Mouse (Mus musculus) MEL (cell line): Measurements from ENCODE around the gene Hist1h1e. TPM values are rescaled to one million over a fixed set of nuclear protein-coding genes. Genes with fewer than 3 reads are reported as not detected.

ENCODE experiments used
- DNase-seq: peaks from one replicate; pipeline ENCODE4 v3.0.0; 2011; ENCODE audit warnings: low read depth, low spot score
- H3K27ac ChIP-seq: 2 replicates; pipeline ENCODE4 v1.5.1; 2012; ENCODE audit warnings: low read depth, mild to moderate bottlenecking, control low read depth, low read length, moderate library complexity; ENCODE audit not compliant: control insufficient read depth
- H3K27me3 ChIP-seq, 2 experiments: fragments of 150-350 bp in 1 of 2; sonication (generic) in 1 of 2; 2 replicates each; pipeline ENCODE4 v1.6.1; 2012; ENCODE audit warnings: low read length in 2 of 2, mild to moderate bottlenecking in 2 of 2, improper control_type of control experiment in 1 of 2, moderate library complexity in 1 of 2; ENCODE audit not compliant: insufficient read depth in 2 of 2, control insufficient read depth in 1 of 2
- H3K36me3 ChIP-seq, 2 experiments: 2 replicates each; pipeline ENCODE4 v1.6.1; 2012 to 2014; ENCODE audit warnings: low read length in 2 of 2, improper control_type of control experiment in 1 of 2, inconsistent platforms in 1 of 2, mild to moderate bottlenecking in 1 of 2; ENCODE audit not compliant: insufficient read depth in 2 of 2, control insufficient read depth in 1 of 2
- H3K4me1 ChIP-seq, 2 experiments: fragments of 150-350 bp in 1 of 2; sonication (generic) in 1 of 2; 2 replicates each; pipeline ENCODE4 v1.6.1; 2012; ENCODE audit warnings: low read length in 2 of 2, improper control_type of control experiment in 1 of 2, mild to moderate bottlenecking in 1 of 2; ENCODE audit not compliant: insufficient read depth in 2 of 2, control insufficient read depth in 1 of 2
- H3K4me3 ChIP-seq, 2 experiments: fragments of 150-350 bp in 1 of 2; sonication (generic) in 1 of 2; 2 replicates each; pipeline ENCODE4 v1.5.1; 2012; ENCODE audit warnings: low read depth in 2 of 2, low read length in 2 of 2, mild to moderate bottlenecking in 2 of 2, moderate library complexity in 2 of 2, control low read depth in 1 of 2, improper control_type of control experiment in 1 of 2; ENCODE audit not compliant: control insufficient read depth in 1 of 2, insufficient read depth in 1 of 2
- H3K79me2 ChIP-seq: 2 replicates; pipeline ENCODE4 v1.6.1; 2012; ENCODE audit warnings: mild to moderate bottlenecking, low read length, moderate library complexity; ENCODE audit not compliant: control insufficient read depth, poor library complexity, insufficient read depth
- H3K9ac ChIP-seq: 2 replicates; pipeline ENCODE4 v1.6.1; 2012; ENCODE audit warnings: low read depth, mild to moderate bottlenecking, control low read depth, low read length, moderate library complexity; ENCODE audit not compliant: control insufficient read depth, poor library complexity, severe bottlenecking
- H3K9me3 ChIP-seq: fragments of 150-350 bp; sonication (generic); replicated peaks from 2 replicates; pipeline ENCODE4 v1.6.1; 2012; ENCODE audit warnings: mild to moderate bottlenecking, low read length, improper control_type of control experiment, moderate library complexity; ENCODE audit not compliant: insufficient read depth
- CHD2 ChIP-seq: IDR thresholded peaks from 2 replicates; pipeline ENCODE4 v1.6.1; 2011; ENCODE audit warnings: low read length, improper control_type of control experiment
- E2F4 ChIP-seq: IDR thresholded peaks from 2 replicates; pipeline ENCODE4 v1.6.1; 2011; ENCODE audit warnings: low read depth, low read length, improper control_type of control experiment, borderline replicate concordance
- ELF1 ChIP-seq: IDR thresholded peaks from 2 replicates; pipeline ENCODE4 v1.6.1; 2014; ENCODE audit warnings: low read depth, mild to moderate bottlenecking, inconsistent platforms, low read length, improper control_type of control experiment, moderate library complexity
- EP300 ChIP-seq, 2 experiments: IDR thresholded peaks; 2 replicates each; pipeline ENCODE4 v1.6.1; 2011; ENCODE audit warnings: improper control_type of control experiment in 2 of 2, low read length in 2 of 2, low read depth in 1 of 2, mild to moderate bottlenecking in 1 of 2
- GABPA ChIP-seq: IDR thresholded peaks from 2 replicates; pipeline ENCODE4 v1.6.1; 2012; ENCODE audit warnings: low read depth, mild to moderate bottlenecking, inconsistent platforms, low read length, improper control_type of control experiment, moderate library complexity
- KAT2A ChIP-seq: conservative IDR thresholded peaks from 2 replicates; pipeline ENCODE4 v1.6.1; 2012; ENCODE audit warnings: low read depth, low read length, improper control_type of control experiment, inconsistent platforms
- MAX ChIP-seq: IDR thresholded peaks from 2 replicates; pipeline ENCODE4 v1.6.1; 2011; ENCODE audit warnings: low read length, improper control_type of control experiment
- MXI1 ChIP-seq: IDR thresholded peaks from 2 replicates; pipeline ENCODE4 v1.6.1; 2011; ENCODE audit warnings: mild to moderate bottlenecking, low read depth, low read length, improper control_type of control experiment
- NRF1 ChIP-seq: IDR thresholded peaks from 2 replicates; pipeline ENCODE4 v1.6.1; 2014; ENCODE audit warnings: low read depth, mild to moderate bottlenecking, inconsistent platforms, low read length, improper control_type of control experiment, moderate library complexity; ENCODE audit not compliant: poor library complexity, insufficient read depth, severe bottlenecking
- POLR2A ChIP-seq, 2 experiments: IDR thresholded peaks; 2 replicates each; pipeline ENCODE4 v1.6.1; 2011 to 2012; ENCODE audit warnings: low read length in 2 of 2, mild to moderate bottlenecking in 2 of 2, control low read depth in 1 of 2, improper control_type of control experiment in 1 of 2, low read depth in 1 of 2, moderate library complexity in 1 of 2; ENCODE audit not compliant: control insufficient read depth in 1 of 2, insufficient read depth in 1 of 2, poor library complexity in 1 of 2
- POLR2AphosphoS2 ChIP-seq: IDR thresholded peaks from 2 replicates; pipeline ENCODE4 v1.6.1; 2011; ENCODE audit warnings: low read length, improper control_type of control experiment
- POLR2AphosphoS5 ChIP-seq: IDR thresholded peaks from 2 replicates; pipeline ENCODE4 v1.6.1; 2012; ENCODE audit warnings: low read depth, borderline replicate concordance, mild to moderate bottlenecking, inconsistent platforms, low read length, moderate library complexity, mixed read lengths
- TBP ChIP-seq: IDR thresholded peaks from 2 replicates; pipeline ENCODE4 v1.8.0; 2011; ENCODE audit warnings: low read depth, low read length, improper control_type of control experiment
- TCF12 ChIP-seq: IDR thresholded peaks from 2 replicates; pipeline ENCODE4 v1.6.1; 2014; ENCODE audit warnings: low read depth, mild to moderate bottlenecking, inconsistent platforms, low read length, improper control_type of control experiment, moderate library complexity
- ZC3H11A ChIP-seq: IDR thresholded peaks from 2 replicates; pipeline ENCODE4 v1.6.1; 2012; ENCODE audit warnings: low read depth, mild to moderate bottlenecking, inconsistent platforms, low read length, improper control_type of control experiment
- polyA plus RNA-seq, 2 experiments: library from polyadenylated mRNA; stranded (reverse) in 1 of 2; unstranded in 1 of 2; fragments of >175 nt in 1 of 2; fragments of >200 nt in 1 of 2; gene quantifications; 2 replicates each; pipeline versions ENCODE4 v1.2.1 to v1.2.4; 2012; ENCODE audit warnings: low replicate concordance in 2 of 2, low read depth in 1 of 2; ENCODE audit not compliant: insufficient read length in 2 of 2, insufficient read depth in 1 of 2, missing spikeins in 1 of 2
- total RNA-seq: library from RNA; depleted of rRNA; stranded (reverse); fragments of 300-350 nt; gene quantifications from 2 replicates; pipeline ENCODE4 v1.2.3, GENCODE M21; 2012

Hist1h1e gene
- total and polyA plus RNA-seq, 3 experiments, result 1.6 to 268 TPM; not detected in 1

GRCm38 (mm10) chr13:23611638-23612037 lies 10.7 kb downstream of the Hist1h1e start:
- TF ChIP-seq TCF12 (no peak), ZC3H11A (no peak)
- Histone ChIP-seq H3K27ac (no peak overlapping the region), H3K36me3 (peaks cover 0 to 12% of the 10 kb centered on the region in 2 experiments; a peak in 2 of 4 replicates), H3K4me3 (no peak overlapping the region), H3K4me1 (peaks cover 0 to 8% of the 10 kb centered on the region in 2 experiments; a peak in 2 of 4 replicates), H3K79me2 (no peaks in the 10 kb centered on the region), H3K9ac (no peak overlapping the region), H3K27me3 (no peaks in the 10 kb centered on the region), H3K9me3 (no peaks in the 10 kb centered on the region)
- no peak for DNase-seq

DNA sequence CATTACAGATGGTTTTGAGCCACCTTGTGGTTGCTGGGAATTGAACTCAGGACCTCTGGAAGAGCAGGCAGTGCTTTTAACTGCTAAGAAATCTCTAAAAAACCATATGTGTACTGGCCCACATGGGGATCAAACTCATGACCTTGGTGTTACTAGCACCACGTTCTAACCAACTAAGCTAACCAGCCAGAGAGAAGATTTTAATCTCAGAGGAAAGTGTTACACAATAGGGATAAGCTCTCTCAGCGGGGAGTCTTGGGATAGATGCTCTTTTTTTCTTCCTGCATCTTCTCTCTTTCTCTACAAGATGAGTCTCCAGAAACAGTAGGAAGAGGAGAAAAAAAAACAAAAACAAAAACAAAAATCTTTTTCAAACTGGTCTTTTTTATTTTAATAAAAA lies 12.0 kb downstream of the Hist1h1e start:
- TF ChIP-seq E2F4, result no peak
- TF ChIP-seq TBP, result peak; percentile 86
- Histone ChIP-seq H3K4me1 (peaks cover 0 to 8% of the 10 kb centered on the region in 2 experiments; a peak in 2 of 4 replicates), H3K4me3 (no peak overlapping the region), H3K36me3 (peaks cover 0 to 12% of the 10 kb centered on the region in 2 experiments; a peak in 2 of 4 replicates), H3K27me3 (no peaks in the 10 kb centered on the region), H3K79me2 (no peaks in the 10 kb centered on the region), H3K9me3 (no peaks in the 10 kb centered on the region), H3K27ac (no peak overlapping the region), H3K9ac (no peak overlapping the region)
- DNase-seq, result no peak

- no peak for TF ChIP-seq NRF1
- no peak for TF ChIP-seq GABPA
- no peak for TF ChIP-seq ELF1
- TF ChIP-seq CHD2, result no peak
- TF ChIP-seq POLR2A (IDR thresholded peaks at IDR 0.05; ENCODE audit: control insufficient read depth in 1 of 2, insufficient read depth in 1 of 2, low read depth in 1 of 2, low read length in 2 of 2, poor library complexity in 1 of 2), result no peak
- TF ChIP-seq POLR2AphosphoS2, result no peak
- TF ChIP-seq ZC3H11A, result no peak
- no peak for TF ChIP-seq KAT2A
- TF ChIP-seq EP300 (IDR thresholded peaks at IDR 0.05; ENCODE audit: low read depth in 1 of 2, low read length in 2 of 2), result no peak
- no peak for TF ChIP-seq MAX
- no peak for TF ChIP-seq POLR2AphosphoS5
- TF ChIP-seq MXI1, result no peak
- TF ChIP-seq, all 39 proteins: peak for 0
- Histone ChIP-seq H3K4me1 (peaks cover 0 to 8% of the 10 kb centered on the region in 2 experiments; a peak in 2 of 4 replicates), H3K79me2 (no peaks in the 10 kb centered on the region), H3K9me3 (no peaks in the 10 kb centered on the region), H3K27ac (no peak overlapping the region), H3K36me3 (peaks cover 0 to 12% of the 10 kb centered on the region in 2 experiments; a peak in 2 of 4 replicates), H3K4me3 (no peak overlapping the region), H3K9ac (no peak overlapping the region), H3K27me3 (no peaks in the 10 kb centered on the region)
- no peak for DNase-seq
Measured at GRCm38 (mm10) chr13:23609844-23610243, 12.5 kb downstream of the Hist1h1e start.
